Mouse (Mus musculus): Measurements from ENCODE around the gene Stxbp2.
"Not testable (repeated sequence)": the region's sequence is repeated elsewhere in the genome, so short reads cannot be mapped to it uniquely, and the experiment has no call there.

The Stxbp2 gene

GRCm38 (mm10) chr8:3630647-3631477 lies at the start of gene Stxbp2:
TSS of gene Stxbp2 (plus strand) at chr8:3630955.
- DNase-seq = peak; percentile 82 to 90

- not testable (repeated sequence) for DNase-seq
These were observed 48.8 kb upstream of the Stxbp2 start for GRCm38 (mm10) chr8:3581961-3582360.

GRCm38 (mm10) chr8:3586452-3586851 lies 44.3 kb upstream of the Stxbp2 start:
- no peak for DNase-seq

GRCm38 (mm10) chr8:3586993-3587390 lies 43.8 kb upstream of the Stxbp2 start, which contains the start of gene Camsap3:
TSS of gene Camsap3 (plus strand) at chr8:3587293.
- no peak for DNase-seq

GRCm38 (mm10) chr8:3587391-3588257 lies 43.1 kb upstream of the Stxbp2 start:
- peak; percentile 81 to 87 for DNase-seq

GRCm38 (mm10) chr8:3588258-3588633 lies 42.5 kb upstream of the Stxbp2 start:
- peak; percentile 32 to 43 for DNase-seq

GRCm38 (mm10) chr8:3593470-3593869 lies 37.3 kb upstream of the Stxbp2 start:
- peak; percentile 50 to 66 for DNase-seq

GRCm38 (mm10) chr8:3594466-3594865 lies 36.3 kb upstream of the Stxbp2 start:
- no peak for DNase-seq

GRCm38 (mm10) chr8:3598054-3598453 lies 32.7 kb upstream of the Stxbp2 start:
- no peak for DNase-seq

- no peak for DNase-seq
These were observed 31.5 kb upstream of the Stxbp2 start for GRCm38 (mm10) chr8:3599219-3599618.

- DNase-seq = no peak
These were observed 30.4 kb upstream of the Stxbp2 start for GRCm38 (mm10) chr8:3600401-3600800.

GRCm38 (mm10) chr8:3603439-3603838 lies 27.3 kb upstream of the Stxbp2 start:
- no peak for DNase-seq

GRCm38 (mm10) chr8:3606593-3606992 lies 24.2 kb upstream of the Stxbp2 start:
- peak in 1 of 2 experiments; percentile 46 for DNase-seq

- no peak for DNase-seq
These were observed 22.9 kb upstream of the Stxbp2 start for GRCm38 (mm10) chr8:3607822-3608221.

GRCm38 (mm10) chr8:3609046-3609815 lies 21.5 kb upstream of the Stxbp2 start:
- no peak for DNase-seq

GRCm38 (mm10) chr8:3609816-3610150 lies 21.0 kb upstream of the Stxbp2 start:
- no peak for DNase-seq

GRCm38 (mm10) chr8:3621199-3621970 lies 9.4 kb upstream of the Stxbp2 start, which contains the start of the genes Xab2 and Pet100:
TSS of gene Xab2 (minus strand) at chr8:3621316.
TSS of gene Pet100 (plus strand) at chr8:3621548.
- DNase-seq = peak; percentile 99

- no peak for DNase-seq
These were observed 8.6 kb upstream of the Stxbp2 start for GRCm38 (mm10) chr8:3622119-3622518.

- DNase-seq = no peak
These were observed 5.3 kb upstream of the Stxbp2 start, which contains the start of gene Pcp2 for GRCm38 (mm10) chr8:3625445-3625844. TSS of gene Pcp2 (minus strand) at chr8:3625545.

GRCm38 (mm10) chr8:3626971-3627370 lies 3.8 kb upstream of the Stxbp2 start:
- no peak for DNase-seq

GRCm38 (mm10) chr8:3628014-3628413 lies 2.7 kb upstream of the Stxbp2 start:
- peak in 1 of 2 experiments; percentile 65 for DNase-seq

- no peak for DNase-seq
These were observed 722 bp downstream of the Stxbp2 start for GRCm38 (mm10) chr8:3631478-3631875.

All from cerebellum, postnatal 25 days (tissue).